Mouse (Mus musculus) embryonic fibroblast, embryonic 13.5 days (primary cell): Measurements from ENCODE around the gene Ube4b.

ENCODE experiments used
- CTCF ChIP-seq: IDR thresholded peaks from 2 replicates; pipeline ENCODE4 v1.5.1; 2011; ENCODE audit warnings: mild to moderate bottlenecking, control low read depth, low read length, moderate library complexity, borderline replicate concordance; ENCODE audit not compliant: insufficient read depth
- POLR2A ChIP-seq: IDR thresholded peaks from 2 replicates; pipeline ENCODE4 v1.6.1; 2011; ENCODE audit warnings: low read depth, mild to moderate bottlenecking, control low read depth, low read length, moderate library complexity

- TF ChIP-seq POLR2A: no peak
- no peak for TF ChIP-seq CTCF
Measured at GRCm38 (mm10) chr4:149322286-149322685, 104.3 kb downstream of the Ube4b start.
